Mouse (Mus musculus) megakaryocyte, adult 5-6 weeks (primary cell): ENCODE measurements around the gene Gucy2f. TPM values are rescaled to one million over a fixed set of nuclear protein-coding genes. Genes with fewer than 3 reads are reported as not detected.
"Not testable (repeated sequence)": the region's sequence is repeated elsewhere in the genome, so short reads cannot be mapped to it uniquely, and the experiment has no call there.

Source experiments
- ATAC-seq: 2 replicates; pipeline ENCODE4 v1.8.0; 2016; ENCODE audit warnings: mild to moderate bottlenecking, inconsistent platforms; ENCODE audit not compliant: poor library complexity, severe bottlenecking
- total RNA-seq, 2 experiments: library from RNA; stranded (forward) in 1 of 2; stranded (reverse) in 1 of 2; fragments of 153-499, 151-499 nt in 1 of 2; fragments of 221-1000, 200-1000 nt in 1 of 2; gene quantifications; 2 replicates each; pipeline versions ENCODE4 v1.2.3 to v1.2.4; 2015 to 2017

Gene Gucy2f
- total RNA-seq (2015), result 0.05 TPM in 1 of 2 replicates, not detected in the other
- not detected in 2 replicates for total RNA-seq (2017)

- no peak for ATAC-seq
Observed at GRCm38 (mm10) chrX:142196831-142197230, at the start of gene Gucy2f. TSS of gene Gucy2f (minus strand) at chrX:142196931.

- ATAC-seq, result no peak
Observed at GRCm38 (mm10) chrX:142245682-142246327, 49.1 kb upstream of the Gucy2f start.

DNA sequence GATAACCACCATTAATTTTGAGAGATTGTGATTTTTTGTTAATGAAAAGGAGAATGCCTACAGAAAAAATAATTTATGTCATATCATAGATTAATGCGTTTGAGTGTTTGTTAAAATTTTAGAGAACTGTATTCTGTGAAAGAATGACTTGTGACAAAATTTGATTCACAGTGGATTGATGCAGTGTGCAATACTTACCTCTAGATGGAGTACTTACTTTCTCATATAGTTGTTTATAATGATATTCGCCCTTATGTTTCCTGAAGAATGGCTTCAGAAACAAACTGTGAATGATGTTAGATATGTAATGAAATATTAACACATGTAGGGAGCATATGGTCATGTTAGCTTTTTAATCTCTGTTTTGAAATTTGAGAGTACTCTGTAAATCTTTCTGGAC is 40.4 kb upstream of the Gucy2f start:
- no peak for ATAC-seq

GRCm38 (mm10) chrX:142236146-142236545 is 39.4 kb upstream of the Gucy2f start:
- ATAC-seq, result not testable (repeated sequence)

DNA sequence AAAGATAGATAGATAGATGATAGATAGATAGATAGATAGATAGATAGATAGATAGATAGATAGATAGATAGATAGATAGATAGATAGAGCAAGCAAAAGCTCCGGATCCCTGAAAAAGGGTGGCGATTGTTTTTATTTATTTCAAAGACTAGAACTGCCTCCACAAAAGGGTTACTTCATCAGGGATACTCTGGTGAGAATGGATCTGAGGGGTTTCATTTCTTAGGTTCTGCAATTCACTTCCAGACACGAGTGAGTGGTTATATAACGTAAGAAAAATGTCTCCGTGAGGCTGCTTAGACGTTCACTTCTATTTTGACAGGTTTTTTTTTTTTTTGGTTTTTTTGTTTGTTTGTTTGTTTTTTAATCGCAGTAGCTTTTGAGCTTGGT is 32.0 kb upstream of the Gucy2f start:
- ATAC-seq, result no peak

DNA sequence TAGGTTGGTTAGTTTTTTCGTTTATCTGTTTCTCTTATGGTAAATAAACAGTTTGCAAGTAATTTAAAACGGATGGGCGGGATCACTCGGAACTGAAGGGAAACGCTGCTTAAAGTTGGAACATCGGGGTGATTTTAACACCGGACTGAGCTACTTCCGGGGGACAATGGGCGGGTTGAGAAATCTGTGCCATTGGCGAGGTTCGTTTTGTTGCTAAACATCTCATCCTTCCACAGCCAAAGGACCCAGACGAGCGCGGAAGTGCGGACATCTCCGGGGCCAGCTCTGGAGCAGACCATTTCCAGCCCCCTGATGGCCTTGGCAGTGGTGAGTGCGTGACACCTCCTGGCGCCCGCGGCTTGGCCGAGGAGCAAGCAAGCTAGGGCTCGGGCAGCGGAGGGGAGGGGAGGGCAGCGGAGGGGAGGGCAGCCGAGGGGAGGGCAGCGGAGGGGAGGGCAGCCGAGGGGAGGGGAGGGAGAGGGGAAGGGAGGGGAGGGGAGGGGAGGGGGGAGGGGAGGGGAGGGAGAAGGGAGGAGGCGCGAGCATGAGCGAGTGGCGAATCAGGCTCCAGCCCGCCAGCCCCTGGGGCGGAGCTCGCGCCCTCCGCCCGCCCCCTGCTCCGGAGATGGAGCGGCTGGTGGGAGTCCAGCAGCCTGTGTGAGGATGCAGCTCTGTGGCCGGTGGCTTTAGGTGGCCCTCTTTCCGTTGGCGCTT is 31.5 kb upstream of the Gucy2f start:
- peak; percentile 91 for ATAC-seq

GRCm38 (mm10) chrX:142227398-142228054 is 30.8 kb upstream of the Gucy2f start:
- peak; percentile 62 for ATAC-seq

- ATAC-seq, result no peak
Observed at GRCm38 (mm10) chrX:142226542-142226941, 29.8 kb upstream of the Gucy2f start, which contains the start of gene Nxt2. TSS of gene Nxt2 (plus strand) at chrX:142226770.

DNA sequence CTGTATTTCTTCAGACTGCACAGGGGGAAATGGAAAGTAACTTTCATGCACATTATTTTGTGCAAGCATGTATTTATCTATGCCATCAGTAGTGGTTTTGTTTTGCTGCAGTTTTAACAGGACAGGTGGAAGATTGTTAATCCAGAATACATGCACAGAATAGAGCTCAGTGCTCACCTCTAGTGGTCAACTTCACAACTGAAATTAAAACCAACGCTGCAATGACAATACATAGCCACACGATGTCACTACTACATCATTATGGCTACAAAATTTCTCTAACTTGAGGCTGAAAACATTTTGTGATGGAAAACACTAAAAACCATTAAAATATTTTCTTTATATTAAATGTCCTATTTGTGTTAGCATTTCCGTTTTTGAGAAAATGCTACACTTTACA is 3.6 kb upstream of the Gucy2f start:
- peak; percentile 96 for ATAC-seq

DNA sequence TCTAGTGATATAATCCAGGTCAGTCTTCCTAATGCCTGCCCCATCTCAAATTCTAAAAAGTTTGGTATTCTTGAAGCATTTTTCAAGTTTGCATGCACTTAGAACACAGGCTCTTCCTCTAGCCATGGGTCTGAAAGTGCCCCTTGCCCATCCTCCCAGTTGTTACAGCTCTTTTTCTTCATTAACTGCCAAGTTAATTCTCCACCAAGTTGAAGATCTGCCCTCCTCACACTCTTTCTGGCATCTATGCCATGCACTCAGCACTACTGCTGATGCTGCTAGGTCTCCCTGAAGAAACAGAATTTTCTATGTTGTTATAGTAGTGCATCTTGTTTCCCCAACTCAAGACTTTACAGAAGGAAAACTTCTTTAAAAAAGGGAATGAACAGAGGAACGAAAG is 1.2 kb downstream of the Gucy2f start:
- no peak for ATAC-seq

DNA sequence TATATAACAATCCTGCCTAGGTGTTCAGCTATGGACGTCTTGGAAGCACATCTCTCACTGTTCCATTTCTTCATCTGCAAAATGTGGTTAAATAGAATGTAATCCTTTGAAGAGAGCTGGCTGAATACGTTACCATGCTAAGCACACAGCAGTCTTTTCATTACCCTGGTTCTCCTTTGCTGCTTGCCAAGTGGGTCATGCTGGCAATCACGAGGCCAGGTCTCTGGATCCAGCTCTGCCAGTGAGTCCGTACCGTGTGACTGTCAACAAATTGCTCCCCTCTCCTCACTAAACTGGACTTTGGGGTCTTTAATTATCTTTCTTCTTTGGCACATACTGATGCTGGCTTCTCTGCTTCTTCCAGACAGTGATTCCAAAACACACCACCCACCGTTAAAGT is 2.3 kb downstream of the Gucy2f start:
- ATAC-seq, result no peak

DNA sequence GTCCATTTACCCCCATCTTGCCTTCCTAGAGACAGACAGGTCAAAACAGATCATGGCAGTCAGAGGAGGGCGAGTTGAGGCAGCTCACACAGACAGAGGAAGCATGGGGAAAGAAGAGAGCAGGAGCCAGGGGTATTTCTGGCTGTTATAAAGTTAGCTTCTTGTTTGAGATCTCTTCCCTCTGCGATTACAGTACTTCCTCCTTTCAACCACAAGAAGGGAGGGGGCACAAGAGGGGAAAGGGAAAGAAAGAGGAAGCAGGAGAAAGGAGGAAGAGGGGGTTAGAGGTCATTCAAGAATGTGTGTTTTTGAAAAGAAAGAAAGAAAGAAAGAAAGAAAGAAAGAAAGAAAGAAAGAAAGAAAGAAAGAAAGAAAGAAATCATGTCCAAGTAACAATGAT is 6.4 kb downstream of the Gucy2f start:
- peak; percentile 97 for ATAC-seq

GRCm38 (mm10) chrX:142189023-142189703 is 7.6 kb downstream of the Gucy2f start:
- no peak for ATAC-seq

DNA sequence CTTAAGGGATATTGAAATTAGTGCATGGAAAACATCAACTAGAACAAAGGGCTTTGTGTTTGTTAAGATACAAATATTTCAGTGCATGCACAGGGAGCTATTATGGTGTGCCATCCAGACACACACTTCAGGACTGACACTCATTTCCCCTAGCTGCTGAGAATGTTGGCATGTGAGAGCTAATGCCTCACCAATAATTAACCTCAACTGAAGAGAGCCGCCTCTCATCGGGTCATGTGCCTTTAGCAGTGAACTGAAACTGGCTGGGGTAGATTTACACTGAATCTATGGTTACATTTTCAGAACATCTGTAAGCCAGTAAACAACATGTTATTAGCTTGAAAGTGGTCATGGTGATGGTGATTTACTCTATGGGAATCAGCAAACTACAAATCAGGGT is 14.7 kb downstream of the Gucy2f start:
- no peak for ATAC-seq

- ATAC-seq, result no peak
Observed at GRCm38 (mm10) chrX:142176981-142177380, 19.8 kb downstream of the Gucy2f start.

GRCm38 (mm10) chrX:142115779-142116178 is 81.0 kb downstream of the Gucy2f start:
- ATAC-seq, result no peak

GRCm38 (mm10) chrX:142111236-142111635 is 85.5 kb downstream of the Gucy2f start:
- ATAC-seq, result no peak

DNA sequence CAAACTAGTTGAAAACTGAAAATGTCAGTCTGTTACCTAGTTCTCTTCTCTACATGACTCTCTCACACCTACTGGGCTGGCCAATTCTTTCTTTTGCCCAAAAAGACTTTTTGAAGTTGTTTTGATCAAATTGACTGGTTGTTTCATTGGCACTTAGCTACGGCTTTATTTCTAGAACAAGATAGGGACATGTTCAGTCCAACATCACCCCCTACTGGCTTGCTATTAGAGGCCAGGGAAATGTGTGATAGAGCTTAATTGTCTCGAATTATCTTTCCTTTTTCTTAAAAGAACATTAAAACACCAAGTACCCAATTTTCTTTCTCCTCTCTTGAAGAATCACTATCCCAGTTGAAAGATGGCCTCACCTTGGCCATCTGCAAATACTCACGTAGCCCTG is 99.8 kb downstream of the Gucy2f start:
- no peak for ATAC-seq

GRCm38 (mm10) chrX:142095579-142095978 is 101.2 kb downstream of the Gucy2f start:
- ATAC-seq, result no peak

GRCm38 (mm10) chrX:142062585-142062984 is 134.1 kb downstream of the Gucy2f start:
- ATAC-seq, result no peak
